Mouse (Mus musculus): ENCODE results near the gene Dnajc21. TPM values are rescaled to one million over a fixed set of nuclear protein-coding genes. Genes with fewer than 3 reads are reported as not detected.

The Dnajc21 gene
- 10 to 100 TPM; 20.3 to 25.6 TPM for total RNA-seq (2023)

DNA sequence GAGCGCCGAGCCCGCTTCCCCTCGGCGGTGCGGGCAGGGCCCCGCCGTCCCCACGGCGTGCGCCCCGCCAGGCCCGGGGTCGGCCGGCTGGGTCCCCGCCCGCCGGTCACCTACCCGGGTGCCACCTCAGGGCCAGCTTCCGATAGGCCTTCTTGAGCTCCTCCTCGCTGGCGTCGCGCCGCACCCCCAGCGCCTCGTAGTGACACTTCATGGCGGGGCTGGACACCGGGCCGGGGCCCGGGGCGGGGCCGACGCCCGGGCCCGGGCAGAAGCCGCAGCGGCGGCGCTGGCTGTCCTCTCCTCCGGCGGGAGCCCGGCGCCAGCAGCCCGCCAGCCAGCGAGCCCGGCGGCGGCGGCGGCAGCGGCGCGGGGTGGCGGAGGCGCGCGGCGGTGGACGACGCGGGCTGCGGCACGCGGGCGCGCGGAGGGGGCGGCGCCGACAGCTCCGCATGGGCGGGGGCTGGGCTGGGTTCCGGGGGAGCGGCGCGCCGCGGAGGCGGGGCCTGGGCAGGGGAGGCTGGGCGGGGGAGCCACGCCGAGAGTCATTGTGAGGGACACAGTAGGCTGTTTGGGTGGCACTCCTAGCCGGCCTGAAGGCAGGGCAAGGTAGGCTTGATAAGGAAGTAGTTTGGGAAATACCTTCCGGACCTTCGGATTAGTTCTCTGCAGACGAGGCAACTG is at the start of gene Dnajc21:
Gene Dnajc21 (minus strand): TSS at position 366 of the 681 bp plus-strand sequence.

DNA sequence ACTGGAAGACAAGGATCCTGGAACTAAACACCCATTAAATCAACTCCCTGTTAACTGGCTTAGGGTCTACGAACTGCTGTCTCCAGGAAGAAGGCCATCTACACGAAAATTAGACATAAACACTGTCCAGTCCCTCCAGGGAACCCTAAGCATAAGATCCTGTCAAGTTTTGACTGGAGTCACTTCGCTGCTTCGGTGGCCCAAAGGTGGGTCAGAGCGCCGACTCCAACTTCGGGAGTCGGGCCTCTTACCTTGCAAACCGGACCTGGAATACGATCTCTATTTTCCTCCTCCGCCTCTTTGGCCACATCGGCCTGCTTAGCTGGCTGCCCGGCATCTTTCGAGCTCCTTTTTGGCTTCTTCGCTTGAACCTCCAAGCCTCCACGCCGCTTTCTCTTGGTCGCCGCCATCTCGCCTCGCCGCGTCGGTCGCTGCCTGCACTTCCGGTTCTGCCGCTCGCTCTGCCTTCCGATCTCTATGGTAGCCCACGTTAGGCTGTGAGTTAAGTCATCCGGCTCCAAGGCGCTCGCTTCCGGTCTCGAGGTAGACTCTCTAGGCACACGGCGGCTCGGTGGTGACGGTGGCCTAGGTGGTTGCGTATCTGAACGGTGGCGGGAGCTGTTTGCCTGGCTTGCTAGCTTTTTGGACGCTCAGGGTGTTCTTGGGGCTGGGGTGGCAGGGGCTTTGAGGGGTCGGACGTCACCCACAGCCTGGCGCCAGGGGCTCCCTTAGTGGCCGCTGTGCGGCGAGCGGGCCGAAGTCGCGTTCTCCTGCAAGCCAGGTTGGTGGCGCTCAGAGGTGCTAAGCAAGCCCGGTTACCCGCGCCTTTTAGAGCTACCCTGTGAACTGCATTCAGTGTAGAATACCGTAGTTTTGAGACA is 15.4 kb upstream of the Dnajc21 start, which contains the start of the genes Brix1 and Rad1:
Gene Brix1 (minus strand): TSS at position 464 of the 881 bp plus-strand sequence.
Gene Rad1 (plus strand): TSS at position 535 of the 881 bp plus-strand sequence.

Other genes with a start within 250 kb of the Dnajc21 start
- not detected for gene Gm21973, start 145.1 kb downstream of the Dnajc21 start, total RNA-seq (2023)
- not detected for gene Agxt2, start 112.0 kb downstream of the Dnajc21 start, total RNA-seq (2023)
- gene Brix1, start 15.4 kb upstream of the Dnajc21 start, total RNA-seq (2023): 10 to 100 TPM; 19.3 to 21.6 TPM
- gene Rad1, start 15.5 kb upstream of the Dnajc21 start, total RNA-seq (2023): 10 to 100 TPM; 14.3 to 15.8 TPM
- not detected for gene Ttc23l, start 88.2 kb upstream of the Dnajc21 start, total RNA-seq (2023)
- gene Rai14, start 244.1 kb upstream of the Dnajc21 start, total RNA-seq (2023): 1 to 10 TPM; 2.6 to 3.0 TPM

Data from monocyte, adult 59 days (primary cell).